Mouse (Mus musculus) adrenal gland (tissue): ENCODE measurements around the gene C3.

Experiments used
- intact Hi-C: fragments of 180-260 bp; cut with DNase I; formaldehyde crosslinking; loops from one replicate; pipeline ENCODE4 v1.15.1; 2025

C3 gene

DNA sequence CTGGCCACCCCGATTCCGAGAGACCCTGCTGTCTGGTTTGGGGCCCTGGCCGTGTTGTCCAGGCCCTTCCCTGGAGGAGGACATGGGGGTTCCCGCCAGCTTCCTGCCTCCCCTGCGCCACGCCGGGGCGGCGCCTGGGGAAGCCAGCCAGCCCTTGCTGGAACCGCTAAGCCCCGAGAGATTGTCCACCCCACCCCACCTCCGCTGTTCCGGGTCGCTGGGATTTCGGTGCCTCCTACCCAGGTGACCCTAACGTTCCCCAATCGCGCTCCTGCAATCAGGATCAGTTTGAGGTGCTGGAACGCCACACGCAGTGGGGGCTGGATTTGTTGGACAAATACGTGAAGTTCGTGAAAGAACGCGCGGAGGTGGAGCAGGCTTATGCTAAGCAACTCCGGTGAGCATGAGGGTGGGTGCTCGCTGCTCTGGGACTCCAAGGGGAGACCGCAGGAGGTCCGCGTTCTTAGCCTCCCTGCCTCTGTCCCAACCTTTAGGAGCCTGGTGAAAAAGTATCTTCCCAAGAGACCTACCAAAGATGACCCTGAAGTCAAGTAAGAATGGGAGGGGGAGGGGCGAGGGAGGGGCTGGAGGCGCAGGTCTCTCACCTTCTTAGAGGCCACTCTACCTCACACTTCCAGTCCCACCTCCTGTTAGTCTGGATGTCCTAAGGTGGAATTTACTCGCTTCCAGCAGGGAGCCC lies 22.7 kb upstream of the C3 start:
- intact Hi-C loops: no loop called here

DNA sequence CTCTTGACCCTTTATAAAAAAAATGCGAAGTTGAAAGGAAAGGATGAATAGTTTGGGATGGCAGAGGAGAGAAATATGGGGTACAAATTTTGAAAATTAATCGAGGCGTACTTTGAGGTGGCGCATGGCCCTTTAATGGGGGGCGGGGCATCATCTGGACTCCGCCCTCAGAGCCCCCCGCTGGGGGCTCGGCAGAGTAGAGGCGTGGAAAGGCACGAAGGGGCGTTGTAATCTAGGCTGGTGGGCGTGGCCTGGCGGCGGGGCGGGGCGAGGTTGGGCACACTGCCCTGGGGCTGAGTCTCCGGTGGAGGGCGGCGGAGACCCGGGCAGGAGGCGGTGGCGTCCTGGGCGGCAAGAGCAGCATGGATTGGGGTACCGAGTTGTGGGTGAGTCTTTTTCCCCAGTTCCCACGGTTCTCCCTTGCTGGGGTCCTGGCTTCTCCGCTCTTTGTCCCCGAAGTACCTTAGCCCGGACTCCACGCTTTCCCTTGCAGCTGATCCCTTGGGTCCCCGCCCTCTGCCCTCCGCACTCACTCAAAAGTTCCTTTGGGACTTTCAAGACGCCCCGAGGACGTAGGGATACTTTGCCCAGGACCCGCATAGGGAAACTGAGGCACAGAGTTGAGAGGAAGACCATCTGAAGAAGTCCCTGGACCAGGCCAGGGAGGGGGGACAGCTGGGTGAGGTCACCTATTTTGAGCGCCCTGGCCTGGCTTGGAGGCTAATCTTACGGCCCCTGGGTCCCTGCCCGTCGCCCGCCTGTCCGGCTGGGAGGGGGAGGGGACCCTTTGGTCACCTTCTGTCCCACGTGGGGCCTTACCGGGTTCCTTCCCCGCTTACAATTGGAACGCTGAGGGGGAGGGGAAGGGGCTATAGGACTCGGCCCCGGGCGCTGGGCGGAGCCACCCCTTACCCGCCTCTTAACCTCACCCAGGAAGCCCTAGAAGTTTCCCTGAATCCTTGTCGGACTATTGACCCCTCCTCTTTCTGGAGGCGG lies 21.5 kb upstream of the C3 start, which contains the start of gene Trip10:
Gene Trip10, plus strand, starts transcription at position 270 of the 996 bp plus-strand sequence.
- intact Hi-C loops: loop anchor here (2.0 kb wide), 1 partner anchor 27 kb away; no protein-coding TSS in a partner anchor

DNA sequence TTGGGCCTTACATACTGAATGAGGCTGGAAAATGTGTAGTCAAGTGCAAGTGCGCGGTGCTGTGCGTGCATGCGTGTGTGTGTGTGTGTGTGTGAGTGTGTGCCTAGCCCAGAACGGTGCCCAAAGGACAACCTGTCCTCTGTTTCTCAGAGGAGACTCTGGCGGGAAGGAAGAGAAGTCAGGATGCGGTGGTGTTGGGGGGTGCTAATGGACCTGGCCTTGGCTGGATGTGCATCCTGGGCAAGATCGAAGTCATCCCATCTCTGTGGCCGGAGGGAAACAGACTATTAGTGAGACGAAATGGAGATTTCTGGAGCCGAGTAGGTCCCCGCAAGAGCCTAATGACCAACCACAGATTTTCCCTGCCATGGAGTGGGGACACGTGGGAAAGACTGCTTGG lies 20.8 kb upstream of the C3 start:
- intact Hi-C loops: loop anchor here (1.0 to 2.0 kb wide), 2 partner anchors 28 to 87 kb away; no protein-coding TSS in a partner anchor

DNA sequence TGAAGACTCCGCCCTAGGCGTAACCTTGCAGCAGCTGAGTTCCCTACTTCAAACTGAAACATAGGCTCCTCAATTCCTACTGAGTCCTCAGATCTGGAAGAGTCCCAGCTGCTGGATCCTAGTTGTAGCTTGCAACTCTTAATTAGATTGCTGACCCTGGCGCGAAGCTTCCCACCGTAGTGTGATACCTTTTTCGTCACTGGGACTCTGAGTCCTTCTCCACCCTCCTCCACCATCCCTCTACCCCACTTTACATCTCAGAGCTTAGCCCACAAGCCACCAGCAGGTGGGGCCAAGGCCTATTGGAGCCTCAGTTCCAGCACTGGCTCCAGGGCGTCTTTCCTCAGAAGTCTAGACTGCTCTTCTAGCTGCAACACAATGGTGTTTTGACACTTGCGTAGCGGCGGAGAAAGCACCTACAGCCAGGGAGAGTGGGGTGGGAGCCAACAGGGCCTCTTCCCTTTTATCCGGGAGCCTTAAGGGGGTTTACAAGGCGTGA lies 20.3 kb upstream of the C3 start, which contains the start of gene Gpr108:
Gene Gpr108, minus strand, starts transcription at position 246 of the 499 bp plus-strand sequence.
- intact Hi-C loops: loop anchor here (1.0 to 2.0 kb wide), 2 partner anchors 29 to 87 kb away; no protein-coding TSS in a partner anchor

DNA sequence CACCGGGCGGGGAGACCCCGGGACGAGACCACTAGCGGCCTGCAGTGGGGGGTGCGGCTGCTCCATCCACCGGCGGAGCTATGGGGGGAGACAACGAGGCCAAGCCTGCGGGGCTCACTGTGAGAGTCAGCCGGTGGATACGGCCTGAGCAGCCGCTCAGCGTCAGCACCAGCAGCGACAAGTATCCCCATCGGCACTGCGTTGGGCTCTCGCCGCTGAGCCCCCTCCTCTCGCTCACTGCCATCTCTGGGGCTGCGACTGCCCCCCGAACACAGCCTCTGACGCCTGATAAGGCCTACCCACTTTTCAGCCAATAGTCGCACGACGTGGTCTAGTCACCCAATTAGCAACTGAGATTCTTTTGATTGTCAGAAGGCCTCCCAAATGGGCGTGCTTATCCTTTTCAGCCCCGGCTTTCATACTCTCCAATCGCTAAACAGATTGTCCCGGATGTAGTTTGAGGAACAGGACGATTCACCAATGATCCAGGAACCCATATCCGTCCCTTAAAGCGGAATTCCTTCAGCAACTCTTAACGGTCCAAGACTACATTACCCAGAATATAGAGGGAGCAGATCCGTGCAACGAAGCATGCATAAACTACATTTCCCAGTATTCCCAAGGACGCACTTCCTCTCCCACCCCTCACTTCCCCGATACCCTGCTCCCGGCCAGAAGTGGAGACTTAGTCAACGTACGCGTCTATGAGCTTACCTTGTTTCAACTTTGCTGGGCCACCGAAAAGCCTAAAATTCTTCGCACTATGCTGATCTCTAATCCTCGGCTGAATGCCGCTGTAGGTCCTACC lies 19.7 kb upstream of the C3 start:
- intact Hi-C loops: loop anchor here (1.0 to 2.0 kb wide), 2 partner anchors 29 to 88 kb away; no protein-coding TSS in a partner anchor

DNA sequence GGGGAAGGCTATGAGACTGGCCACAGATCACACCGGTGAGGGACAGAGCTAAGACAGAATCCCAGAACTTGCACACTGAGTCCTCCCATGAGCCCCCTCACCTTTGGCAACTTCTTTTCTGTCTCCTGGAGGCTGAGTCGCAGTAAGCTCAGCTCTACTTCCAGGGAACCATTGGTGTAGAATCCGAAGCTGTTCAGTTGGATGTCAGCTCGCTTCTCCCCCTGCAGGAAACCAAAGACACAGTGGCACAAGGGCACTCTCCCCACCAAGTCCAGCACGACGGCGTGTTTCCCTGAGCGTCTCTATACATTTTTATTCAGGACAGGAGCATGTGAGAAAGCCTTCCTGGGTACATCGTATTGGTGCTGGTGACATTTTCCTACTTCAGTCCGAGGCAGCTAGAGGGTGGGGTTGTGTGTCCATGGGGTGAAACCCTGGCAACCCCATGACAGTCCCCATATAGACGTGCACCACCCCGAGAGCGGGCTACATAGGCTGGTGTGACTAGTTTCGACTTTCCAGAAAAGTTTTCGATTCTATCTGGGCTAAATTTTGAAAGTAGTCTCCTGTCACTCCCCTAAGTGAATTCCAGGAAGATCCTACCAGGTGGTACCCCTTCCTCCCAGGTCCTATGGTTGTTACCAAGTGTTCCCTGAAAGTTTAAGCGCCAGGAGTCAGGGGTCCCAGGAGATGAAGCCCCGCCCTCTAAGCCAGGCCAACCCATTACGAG lies 18.9 kb upstream of the C3 start:
- intact Hi-C loops: no loop called here

DNA sequence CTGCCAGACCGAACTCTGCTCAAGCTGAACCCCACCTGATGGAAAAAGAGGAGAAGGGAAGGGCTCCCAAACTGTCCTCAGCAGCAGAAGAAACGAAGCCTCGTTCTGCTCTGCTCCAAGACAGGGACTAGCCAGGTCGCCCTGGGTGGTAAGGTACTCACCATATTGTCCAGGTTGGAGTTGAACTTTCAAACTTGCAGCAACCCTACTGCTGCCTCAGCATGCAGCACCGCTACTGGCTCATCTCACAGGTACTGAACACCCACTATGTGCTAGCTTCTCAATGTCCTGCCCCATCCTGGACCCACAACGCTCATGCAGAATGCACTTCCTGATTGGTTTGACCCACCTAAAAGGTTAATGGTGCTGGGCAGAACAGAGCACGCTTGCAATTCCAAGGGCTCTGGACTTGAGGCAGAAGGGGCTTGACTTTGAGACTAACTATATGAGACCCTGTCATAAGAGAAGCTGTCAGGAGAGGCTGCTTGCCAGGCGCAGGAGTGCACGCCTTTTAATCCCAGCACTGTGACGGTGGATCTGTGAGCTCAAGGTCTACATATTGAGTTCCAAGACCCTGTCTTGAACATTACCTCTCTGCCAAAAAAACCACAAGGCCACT lies 17.5 kb upstream of the C3 start:
- intact Hi-C loops: no loop called here

DNA sequence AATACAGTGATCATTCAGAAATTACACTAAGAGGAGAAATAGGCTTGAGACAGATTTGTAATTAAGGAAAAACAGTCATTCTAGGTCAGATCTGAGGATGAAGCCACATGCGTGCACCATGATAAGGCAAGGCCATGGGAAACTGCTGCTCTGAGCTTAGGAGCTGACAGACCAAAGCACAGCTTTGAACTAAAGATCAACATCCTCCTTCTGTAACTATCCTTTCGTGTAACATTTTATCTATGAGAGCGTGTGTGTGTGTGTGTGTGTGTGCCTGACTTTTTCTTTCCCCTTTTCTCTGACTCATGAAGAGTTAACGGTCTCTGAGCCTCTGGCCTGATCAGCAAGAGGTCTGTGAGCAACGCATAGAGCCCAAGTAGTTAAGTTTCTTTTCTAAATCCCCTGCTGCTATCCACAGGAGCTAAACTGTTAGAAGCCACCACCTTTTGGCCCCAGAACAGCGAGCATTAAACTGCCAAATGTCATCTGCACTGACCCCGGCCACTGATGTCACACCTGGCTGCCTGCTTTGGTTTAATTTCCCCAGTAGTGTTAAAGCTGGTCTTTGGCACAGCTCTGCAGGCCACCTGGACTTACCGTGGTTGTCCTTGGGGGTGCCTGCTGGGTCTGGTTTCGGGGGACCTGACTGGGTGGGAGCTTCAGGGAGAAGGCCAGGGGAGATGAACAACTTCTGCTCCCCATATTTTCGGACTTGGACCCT lies 15.9 kb upstream of the C3 start:
- intact Hi-C loops: no loop called here

DNA sequence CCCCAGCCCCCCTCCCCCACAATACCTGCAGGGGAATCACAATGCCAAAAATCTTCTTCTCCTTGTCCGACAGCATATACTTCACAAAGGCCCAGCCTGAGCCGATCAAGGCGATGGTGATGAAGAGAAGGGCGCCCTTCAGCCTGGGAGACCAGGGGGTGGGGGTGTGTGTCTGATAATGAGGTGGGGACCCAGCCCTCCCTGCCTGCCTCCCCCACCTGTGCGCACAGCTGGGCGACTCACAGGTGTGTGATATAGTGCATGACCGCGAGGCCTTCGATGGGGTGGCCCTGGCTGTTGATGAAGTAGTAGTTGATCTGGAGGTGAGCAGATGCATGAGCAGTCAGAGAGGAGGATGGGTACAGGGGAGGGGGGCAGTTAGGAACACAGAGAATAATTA lies 9.2 kb upstream of the C3 start:
- intact Hi-C loops: no loop called here

DNA sequence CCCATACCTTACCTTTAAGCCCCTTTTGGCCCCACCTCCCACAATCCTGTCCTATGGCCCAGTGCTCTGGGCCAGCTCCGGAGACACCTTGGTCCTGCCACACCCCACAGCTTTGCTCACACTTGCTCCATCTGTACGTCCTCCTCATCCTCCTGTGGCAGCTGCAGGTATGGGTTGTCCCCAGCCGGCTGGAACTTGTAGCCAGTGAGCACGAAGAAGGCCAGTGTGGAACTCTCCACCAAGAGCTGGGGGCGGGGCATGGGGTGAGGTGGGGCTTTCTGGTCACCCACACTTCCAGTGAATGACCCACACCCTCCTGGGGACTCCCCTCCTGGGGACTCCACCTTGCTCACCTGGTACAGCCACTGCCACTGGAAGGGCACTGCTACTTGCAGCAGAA lies 7.9 kb upstream of the C3 start:
- intact Hi-C loops: no loop called here

DNA sequence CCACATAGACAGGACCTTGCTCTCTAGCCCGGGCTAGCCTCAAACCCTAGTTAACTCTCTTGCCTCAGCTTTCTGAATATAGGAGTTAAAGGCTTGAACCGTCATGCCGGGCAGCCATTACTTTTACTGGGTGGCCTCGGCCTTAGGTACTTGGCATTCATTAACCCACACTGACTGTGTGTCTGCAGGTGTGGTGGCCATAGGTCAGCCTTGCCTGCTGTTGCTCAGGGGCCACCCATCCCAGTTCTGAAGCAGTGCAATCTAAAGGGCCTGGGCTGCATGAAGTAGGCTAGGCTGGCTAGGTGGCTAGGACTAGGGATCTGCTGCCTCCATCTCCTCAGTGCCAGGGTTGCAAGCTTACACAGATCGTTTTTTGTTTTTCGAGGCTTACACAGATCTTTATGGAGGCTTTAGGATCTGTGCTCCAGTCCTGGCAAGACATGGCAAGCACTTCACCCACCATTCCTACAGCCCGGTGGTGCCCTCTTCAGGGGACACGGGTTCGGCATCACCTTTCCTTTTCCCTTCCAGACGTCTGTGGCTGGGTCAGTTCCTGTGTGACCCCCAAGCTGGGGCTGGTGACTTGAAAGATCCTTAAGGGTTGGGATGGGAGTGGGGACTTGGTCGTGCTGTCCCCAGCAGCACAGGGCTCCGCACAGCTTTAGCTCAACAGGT lies 6.5 kb upstream of the C3 start:
- intact Hi-C loops: no loop called here

DNA sequence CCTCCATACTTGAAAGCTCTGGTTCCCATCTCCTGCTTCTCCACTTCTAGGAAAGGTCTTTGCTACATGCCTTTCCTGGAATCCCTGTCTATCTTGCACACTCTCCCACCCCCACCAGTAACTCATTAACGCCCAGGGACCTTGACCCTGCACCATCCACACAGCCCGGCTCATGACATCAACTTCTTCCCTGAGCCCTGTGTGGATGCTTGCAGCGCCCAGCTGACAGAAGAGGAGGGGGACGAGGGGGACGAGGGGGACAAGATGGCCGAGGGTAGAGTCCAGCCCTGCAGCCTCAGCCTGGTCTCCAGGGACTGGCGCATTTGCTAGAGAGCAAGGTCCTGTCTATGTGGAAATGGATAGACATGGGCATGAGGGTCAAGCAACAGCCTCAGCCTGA lies 5.1 kb upstream of the C3 start:
- intact Hi-C loops: no loop called here

DNA sequence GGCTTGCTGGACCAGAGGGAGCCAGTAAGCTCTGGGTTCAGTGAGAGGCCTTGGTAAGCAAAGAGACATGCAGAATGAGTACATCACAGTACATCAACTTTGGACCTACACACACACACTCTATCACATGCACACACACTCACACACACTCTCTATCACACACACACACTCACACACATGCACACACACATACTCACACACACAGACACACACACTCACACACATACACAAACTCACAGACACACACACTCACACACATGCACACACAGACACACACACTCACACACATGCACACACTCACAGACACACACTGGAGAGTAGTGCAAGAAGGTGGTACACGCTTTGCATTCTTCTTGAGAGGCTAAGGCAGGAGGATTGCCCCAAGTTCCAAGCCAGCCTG lies 4.3 kb upstream of the C3 start:
- intact Hi-C loops: no loop called here

DNA sequence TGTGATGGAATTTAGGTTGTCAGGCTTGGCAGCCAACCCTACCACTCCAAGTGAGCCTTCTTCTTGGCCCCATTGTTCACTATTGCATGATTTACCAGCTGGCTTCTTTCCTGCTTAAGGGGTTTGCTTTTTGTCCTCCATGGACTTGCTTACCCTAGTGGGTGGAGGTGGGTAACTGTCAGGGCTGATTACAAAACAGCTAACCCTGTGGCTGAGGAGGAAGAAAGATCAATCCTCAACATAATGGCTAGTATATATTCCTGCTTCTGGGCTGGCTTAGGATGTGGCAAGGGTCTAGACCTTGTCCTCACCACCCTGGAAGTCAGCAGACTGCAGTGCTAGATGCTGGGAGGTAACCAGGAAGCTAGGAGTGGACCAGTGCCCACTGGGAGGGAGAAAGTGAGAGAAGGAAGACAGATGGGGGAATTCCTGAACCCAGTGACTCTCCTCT lies 3.4 kb upstream of the C3 start:
- intact Hi-C loops: no loop called here

DNA sequence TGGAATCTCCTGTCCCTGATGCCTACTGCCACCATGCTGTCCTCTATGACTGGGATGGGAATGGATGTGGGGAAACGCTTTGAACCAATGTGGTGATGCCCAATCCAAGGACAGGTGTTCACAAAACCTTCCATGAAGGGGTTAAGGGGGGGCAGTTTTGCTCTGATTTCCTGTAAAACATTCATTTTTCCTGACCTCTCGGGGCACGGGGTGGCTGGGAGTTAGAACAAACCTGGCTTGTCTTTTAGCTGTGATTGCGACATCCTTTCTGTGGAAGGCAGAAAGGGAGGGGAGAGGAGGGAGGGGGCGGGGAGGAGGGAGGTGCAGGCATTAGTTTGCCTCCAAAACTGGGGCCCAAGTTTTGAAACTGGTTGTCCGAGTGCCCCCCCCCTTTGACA lies 2.8 kb upstream of the C3 start:
- intact Hi-C loops: no loop called here

DNA sequence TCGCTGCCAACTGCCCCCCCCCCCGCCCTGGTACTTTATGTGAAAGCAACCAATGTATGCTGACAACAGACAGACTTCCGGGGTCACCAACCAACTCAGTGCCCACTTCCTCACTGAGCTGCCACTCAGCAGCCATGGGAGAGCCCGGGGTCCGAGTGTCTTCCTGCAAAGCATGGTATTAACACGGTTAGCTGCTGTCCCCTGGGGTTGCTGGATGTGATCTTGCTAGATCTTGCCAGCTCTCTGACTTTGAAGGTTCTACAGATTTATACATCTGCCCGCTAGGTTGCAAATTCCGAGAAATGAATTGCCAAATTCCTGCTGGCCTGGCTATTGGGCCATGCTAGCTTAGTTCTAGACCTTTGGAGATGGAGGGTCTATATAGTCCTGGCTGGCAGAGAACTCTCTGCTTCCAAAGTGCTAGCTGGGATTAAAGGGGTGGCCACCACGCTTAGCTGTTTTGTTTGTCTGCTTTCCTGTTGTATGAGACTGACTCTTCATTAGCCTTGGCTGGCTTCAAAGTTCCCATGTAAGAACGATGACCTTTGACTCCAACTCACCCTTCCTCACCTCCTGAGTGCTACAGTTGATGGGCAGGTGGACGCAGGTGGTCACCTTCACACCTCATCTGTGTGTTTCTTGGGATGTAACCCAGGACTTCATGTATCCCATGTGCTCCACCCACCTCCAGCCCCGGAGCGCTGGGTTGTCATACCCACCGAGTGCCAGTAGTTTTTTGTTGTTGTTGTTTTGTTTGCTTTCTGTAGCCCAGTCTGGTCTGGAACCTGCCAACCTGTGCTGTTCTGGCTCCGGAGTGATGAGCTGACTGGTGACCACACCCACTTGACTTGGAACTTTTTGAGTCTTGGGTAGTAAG lies 2.2 kb upstream of the C3 start:
- intact Hi-C loops: no loop called here

DNA sequence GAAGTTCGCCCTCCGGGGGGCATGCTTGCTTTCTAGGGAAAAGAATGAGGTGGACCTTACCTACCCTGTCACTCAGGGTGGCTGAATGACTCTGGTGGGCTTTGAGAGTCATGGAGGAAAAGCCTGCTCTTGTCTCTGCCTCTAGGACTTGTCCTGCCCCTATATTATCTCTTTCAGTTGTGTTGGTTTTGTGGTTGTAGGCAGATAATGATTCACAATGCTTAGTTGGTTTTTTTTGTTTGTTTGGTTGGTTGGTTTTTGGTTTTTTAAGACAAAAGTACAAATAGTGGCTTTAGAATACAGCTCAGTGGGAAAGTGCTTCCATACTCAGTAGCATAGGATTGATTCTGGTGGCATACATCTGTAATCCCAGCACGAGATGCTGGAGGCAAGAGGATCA lies 937 bp upstream of the C3 start:
- intact Hi-C loops: no loop called here

DNA sequence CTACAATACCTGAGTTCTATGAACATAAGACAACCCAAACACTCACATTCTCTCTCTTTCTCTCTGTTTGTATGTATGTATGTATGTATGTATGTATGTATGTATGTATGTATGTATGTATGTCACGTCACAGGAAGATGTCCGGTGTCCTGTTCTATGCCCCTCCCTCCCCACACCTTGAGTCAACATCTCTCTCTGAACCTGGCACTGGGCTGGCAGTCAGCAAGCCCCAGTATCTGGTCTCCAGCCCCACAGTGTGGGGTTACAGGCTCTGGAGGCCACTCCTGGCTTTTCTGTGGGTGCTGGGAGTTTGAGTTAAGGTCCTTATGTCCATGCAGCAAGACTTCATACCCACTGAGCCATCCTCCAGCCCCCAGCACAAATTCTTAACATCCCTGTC lies 468 bp downstream of the C3 start:
- intact Hi-C loops: no loop called here
